Mouse (Mus musculus) heart, postnatal 14 days (tissue): Measurements from ENCODE around the gene Gm8356. TPM values are rescaled to one million over a fixed set of nuclear protein-coding genes. Genes with fewer than 3 reads are reported as not detected.
"Not testable (repeated sequence)": the region's sequence is repeated elsewhere in the genome, so short reads cannot be mapped to it uniquely, and the experiment has no call there.

Experiments
- DNase-seq, 2 experiments: peaks; one replicate each; pipeline ENCODE4 v3.0.0; 2021 to 2022
- intact Hi-C: fragments of 180-260 bp; cut with DNase I; formaldehyde crosslinking; loops from one replicate; pipeline ENCODE4 v1.15.1; 2025
- long read RNA-seq, 2 experiments: library from polyadenylated mRNA; stranded (forward); transcript quantifications; one replicate each; pipeline ENCODE4 v2.0.0; 2021
- total RNA-seq, 2 experiments: library from RNA; stranded (reverse); gene quantifications; 2 replicates each; pipeline ENCODE4 v1.2.3; 2021

Gm8356 gene
- not detected for total RNA-seq
- long read RNA-seq, experiment 1: 0 reads
- long read RNA-seq, experiment 2: 0 reads

GRCm38 (mm10) chr14:6537190-6537589 is at the start of gene Gm8356:
TSS of gene Gm8356 (minus strand) at chr14:6537290.
- DNase-seq, intact Hi-C loops: not testable (repeated sequence)

- intact Hi-C loops, DNase-seq: not testable (repeated sequence)
Measured at GRCm38 (mm10) chr14:6486331-6486730, 50.8 kb downstream of the Gm8356 start.

GRCm38 (mm10) chr14:6485541-6485940 is 51.5 kb downstream of the Gm8356 start:
- DNase-seq, intact Hi-C loops: not testable (repeated sequence)

GRCm38 (mm10) chr14:6482126-6482525 is 55.0 kb downstream of the Gm8356 start:
- DNase-seq, intact Hi-C loops: not testable (repeated sequence)

Other genes starting within 250 kb of the Gm8356 start
- not detected for gene Gm21103, start 232.4 kb downstream of the Gm8356 start, total RNA-seq
- not detected for gene Gm3618, start 193.6 kb downstream of the Gm8356 start, total RNA-seq
- gene Gm16440, start 147.0 kb downstream of the Gm8356 start, total RNA-seq: not detected
- under 1 TPM in 1 of 2 experiments, not detected in 1; 0.29 TPM for gene Gm3591, start 124.8 kb downstream of the Gm8356 start, total RNA-seq
- not detected for gene Gm3594, start 92.7 kb downstream of the Gm8356 start, total RNA-seq
- under 1 TPM; 0.41 to 0.80 TPM for gene Gm3629, start 53.3 kb upstream of the Gm8356 start, total RNA-seq
- not detected for gene Gm3460, start 85.1 kb upstream of the Gm8356 start, total RNA-seq
- not detected for gene Gm10251, start 146.9 kb upstream of the Gm8356 start, total RNA-seq
- under 1 TPM in 1 of 2 experiments, not detected in 1; 0.26 TPM for gene Gm8050, start 183.0 kb upstream of the Gm8356 start, total RNA-seq
- gene Gm3636, start 205.0 kb upstream of the Gm8356 start, total RNA-seq: under 1 TPM in 1 of 2 experiments, not detected in 1; 0.78 TPM
- under 1 TPM in 1 of 2 experiments, not detected in 1; 0.29 TPM for gene Gm8362, start 237.1 kb upstream of the Gm8356 start, total RNA-seq